Mouse (Mus musculus): ENCODE measurements around the gene Upk1b. TPM values are rescaled to one million over a fixed set of nuclear protein-coding genes. Genes with fewer than 3 reads are reported as not detected.
"Not testable (repeated sequence)": the region's sequence is repeated elsewhere in the genome, so short reads cannot be mapped to it uniquely, and the experiment has no call there.

Gene Upk1b
- 1 to 10 TPM; 3.1 to 5.9 TPM for total RNA-seq (2021)

- no peak for DNase-seq
These were observed at the start of gene Upk1b for GRCm38 (mm10) chr16:38800091-38800490. TSS of gene Upk1b (minus strand) at chr16:38800328.

GRCm38 (mm10) chr16:38828649-38829048 is 28.5 kb upstream of the Upk1b start, which contains the start of gene 4930435E12Rik:
TSS of gene 4930435E12Rik (minus strand) at chr16:38828749.
- intact Hi-C loops (cut with DNase I) = no loop called here
- no peak for DNase-seq

More at GRCm38 (mm10) chr16:38800091-38800490, at the start of gene Upk1b:
- intact Hi-C loops (cut with DNase I) = no loop called here

- peak; percentile 68 to 75 for DNase-seq
- intact Hi-C loops (cut with DNase I) = loop anchor here (1.0 to 10.0 kb wide), 5 partner anchors 50 to 276 kb away; no protein-coding TSS in a partner anchor
These were observed 12.4 kb upstream of the Upk1b start for GRCm38 (mm10) chr16:38812521-38812920.

- intact Hi-C loops (cut with DNase I) = loop anchor here (5.0 to 10.0 kb wide), 4 partner anchors 48 to 193 kb away; no protein-coding TSS in a partner anchor
- DNase-seq = no peak
These were observed 10.1 kb upstream of the Upk1b start for GRCm38 (mm10) chr16:38810196-38810595.

- DNase-seq; intact Hi-C loops (cut with DNase I): not testable (repeated sequence)
These were observed 7.7 kb upstream of the Upk1b start for GRCm38 (mm10) chr16:38807796-38808195.

- no peak for DNase-seq
- intact Hi-C loops (cut with DNase I) = no loop called here
These were observed 1.1 kb downstream of the Upk1b start for GRCm38 (mm10) chr16:38798957-38799450.

- intact Hi-C loops (cut with DNase I) = no loop called here
- DNase-seq = no peak
These were observed 7.0 kb downstream of the Upk1b start for GRCm38 (mm10) chr16:38793120-38793519.

- intact Hi-C loops (cut with DNase I) = no loop called here
- DNase-seq = no peak
These were observed 10.2 kb downstream of the Upk1b start for GRCm38 (mm10) chr16:38789966-38790365.

GRCm38 (mm10) chr16:38789016-38789415 is 11.1 kb downstream of the Upk1b start:
- no peak for DNase-seq
- intact Hi-C loops (cut with DNase I) = no loop called here

GRCm38 (mm10) chr16:38785301-38785700 is 14.8 kb downstream of the Upk1b start:
- no peak for DNase-seq
- intact Hi-C loops (cut with DNase I) = no loop called here

GRCm38 (mm10) chr16:38782524-38783067 is 17.5 kb downstream of the Upk1b start:
- intact Hi-C loops (cut with DNase I) = no loop called here
- no peak for DNase-seq

- intact Hi-C loops (cut with DNase I) = no loop called here
These were observed 18.2 kb downstream of the Upk1b start for GRCm38 (mm10) chr16:38781946-38782345.

GRCm38 (mm10) chr16:38780960-38781572 is 19.1 kb downstream of the Upk1b start:
- intact Hi-C loops (cut with DNase I) = no loop called here
- no peak for DNase-seq

More at GRCm38 (mm10) chr16:38781946-38782345, 18.2 kb downstream of the Upk1b start:
- DNase-seq = no peak

- intact Hi-C loops (cut with DNase I) = no loop called here
- DNase-seq = no peak
These were observed 23.8 kb downstream of the Upk1b start for GRCm38 (mm10) chr16:38776342-38776741.

GRCm38 (mm10) chr16:38774964-38775746 is 25.0 kb downstream of the Upk1b start:
- intact Hi-C loops (cut with DNase I) = no loop called here
- no peak for DNase-seq

- DNase-seq = no peak
- intact Hi-C loops (cut with DNase I) = no loop called here
These were observed 27.1 kb downstream of the Upk1b start for GRCm38 (mm10) chr16:38772906-38773496.

GRCm38 (mm10) chr16:38771145-38771544 is 29.0 kb downstream of the Upk1b start:
- intact Hi-C loops (cut with DNase I) = no loop called here
- no peak for DNase-seq

- no peak for DNase-seq
- intact Hi-C loops (cut with DNase I) = no loop called here
These were observed 30.6 kb downstream of the Upk1b start for GRCm38 (mm10) chr16:38769529-38769928.

GRCm38 (mm10) chr16:38768386-38768785 is 31.7 kb downstream of the Upk1b start:
- intact Hi-C loops (cut with DNase I) = no loop called here
- no peak for DNase-seq

- intact Hi-C loops (cut with DNase I) = no loop called here
- DNase-seq = no peak
These were observed 32.4 kb downstream of the Upk1b start for GRCm38 (mm10) chr16:38767761-38768160.

GRCm38 (mm10) chr16:38766671-38767070 is 33.5 kb downstream of the Upk1b start:
- intact Hi-C loops (cut with DNase I) = no loop called here
- no peak for DNase-seq

All from heart, postnatal 36 days (tissue).